Mouse (Mus musculus): ENCODE data around the gene Usmg5. TPM values are rescaled to one million over a fixed set of nuclear protein-coding genes. Genes with fewer than 3 reads are reported as not detected.
"Not testable (repeated sequence)": the region's sequence is repeated elsewhere in the genome, so short reads cannot be mapped to it uniquely, and the experiment has no call there.

The Usmg5 gene
- polyA plus RNA-seq (2015; fragmentation: Nextera tagmentation; extraction: Ambion mirVana): 1,146 and 1,154 TPM in 2 replicates

DNA sequence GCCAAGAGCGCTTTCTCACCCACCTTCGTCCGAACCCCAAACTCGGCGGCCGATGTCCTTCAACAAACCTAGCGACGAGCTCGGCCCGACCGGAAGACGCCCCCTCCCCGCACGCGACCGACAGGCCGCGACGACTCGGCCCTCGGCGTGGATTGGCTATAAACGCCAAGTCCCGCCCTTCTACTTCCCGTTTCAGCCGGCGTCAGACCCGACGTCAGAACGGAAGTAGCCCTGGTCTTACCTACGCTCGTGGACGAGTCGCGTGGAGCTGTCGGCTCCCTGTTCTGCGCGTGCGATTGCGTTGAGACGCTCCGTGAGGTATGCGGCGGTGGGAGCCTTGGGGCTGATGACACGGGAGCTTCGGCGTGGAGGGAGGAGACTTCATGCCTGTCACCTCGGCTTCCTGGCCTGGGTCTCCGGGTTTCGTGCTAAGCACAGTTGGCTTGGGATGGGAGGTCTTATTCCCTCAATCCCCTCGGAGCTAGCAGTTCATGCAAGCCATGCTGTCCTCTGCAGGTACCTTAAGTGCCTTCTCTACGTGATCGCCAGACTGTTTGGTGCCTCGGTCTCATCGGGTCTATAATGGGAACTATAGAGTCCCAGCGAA lies at the start of gene Usmg5, which contains the start of gene Pdcd11:
TSS of gene Usmg5 (minus strand) at position 98 of the 607 bp plus-strand sequence.
TSS of gene Pdcd11 (plus strand) at position 219 of the 607 bp plus-strand sequence.
- H3K36me3 ChIP-seq (ENCODE audit: insufficient read depth, low read length): peaks cover 14% of the 10 kb centered on the region
- H3K4me3 ChIP-seq (ENCODE audit: low read length): peak within 1 kb of the TSS; percentile 99
- WGBS: under 1% methylated on average over 56 of the region's 56 CpGs

DNA sequence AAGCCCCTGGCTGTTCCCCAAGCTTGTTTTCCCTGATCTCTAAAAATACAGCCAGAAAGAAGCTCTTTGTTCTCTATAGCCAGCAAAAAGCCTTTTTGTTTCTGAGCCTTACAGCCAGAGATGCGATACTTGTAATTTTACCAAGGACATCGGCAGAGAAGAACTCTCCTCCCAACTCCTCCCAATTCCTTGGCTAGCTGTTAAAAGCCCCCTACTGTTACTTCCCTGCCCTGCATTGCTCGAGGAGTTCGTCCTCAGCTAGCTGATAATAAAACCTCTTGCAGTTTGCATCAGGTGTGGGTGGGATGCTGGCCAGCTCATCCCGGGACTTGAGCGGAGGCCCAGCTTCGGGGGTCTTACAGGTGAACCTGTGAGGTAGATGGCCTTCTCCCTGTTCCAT lies 49.2 kb upstream of the Usmg5 start:
- H3K27me3 ChIP-seq (ENCODE audit: insufficient read depth, low read length); H3K4me3 ChIP-seq (ENCODE audit: low read length); H3K9ac ChIP-seq (replicated peaks; ENCODE audit: low read length); H3K27ac ChIP-seq (ENCODE audit: low read length); ATAC-seq (ENCODE audit: low FRiP score, low TSS enrichment); H3K4me2 ChIP-seq (replicated peaks; ENCODE audit: low read depth, low read length); H3K9me3 ChIP-seq (ENCODE audit: low read length); H3K36me3 ChIP-seq (ENCODE audit: insufficient read depth, low read length): not testable (repeated sequence)
- 27% methylated on average over 7 of the region's 7 CpGs for WGBS
- H3K4me1 ChIP-seq (ENCODE audit: insufficient read depth, low read length): peaks cover 21% of the 10 kb centered on the region

More for the DNA sequence above, at the start of gene Usmg5, which contains the start of gene Pdcd11:
- Histone ChIP-seq H3K9ac (replicated peaks; ENCODE audit: low read length) (peak within 1 kb of the TSS; percentile 87), H3K4me2 (replicated peaks; ENCODE audit: low read depth, low read length) (peak within 1 kb of the TSS; percentile 88), H3K9me3 (ENCODE audit: low read length) (no peaks in the 10 kb centered on the region), H3K27ac (ENCODE audit: low read length) (peak within 1 kb of the TSS; percentile 90), H3K27me3 (ENCODE audit: insufficient read depth, low read length) (no peaks in the 10 kb centered on the region), H3K4me1 (ENCODE audit: insufficient read depth, low read length) (peaks cover 13% of the 10 kb centered on the region)
- ATAC-seq (ENCODE audit: low FRiP score, low TSS enrichment): peak; percentile 99

DNA sequence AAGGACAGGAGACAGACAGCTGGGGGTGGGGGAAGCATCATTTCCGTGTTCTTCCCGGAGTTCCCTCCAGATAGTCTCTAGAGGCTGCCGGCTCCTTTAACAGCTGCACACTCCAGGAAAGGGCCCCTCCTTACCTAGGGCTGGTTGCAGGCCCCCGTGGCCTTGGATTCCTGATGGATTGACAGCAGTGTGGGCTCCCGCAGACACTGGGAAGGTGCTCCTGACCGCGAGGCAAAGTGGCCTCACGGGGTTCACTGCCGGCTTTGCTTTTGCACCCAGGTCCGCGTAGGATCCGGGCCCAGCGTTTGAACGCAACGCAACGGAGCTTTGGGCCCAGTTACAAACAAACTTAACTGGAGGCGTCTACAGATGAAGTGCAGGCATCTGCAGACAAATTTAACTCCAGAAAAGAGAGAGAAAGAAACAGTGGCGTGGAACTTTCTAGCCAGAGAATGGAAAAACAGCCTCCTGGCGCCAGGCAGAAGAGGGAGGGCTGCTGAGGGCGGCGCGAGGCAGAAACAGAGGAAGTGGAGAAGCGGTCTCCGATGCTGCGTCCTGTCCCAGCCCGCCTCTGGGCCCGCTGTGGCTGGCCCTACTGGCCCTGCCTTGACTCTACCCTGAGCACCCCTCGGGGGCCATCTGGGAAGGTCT lies 47.4 kb upstream of the Usmg5 start, which contains the start of gene Calhm2:
TSS of gene Calhm2 (minus strand) at position 524 of the 651 bp plus-strand sequence.
- Histone ChIP-seq H3K27ac (ENCODE audit: low read length) (peak within 1 kb of the TSS; percentile 88), H3K4me2 (replicated peaks; ENCODE audit: low read depth, low read length) (peak within 1 kb of the TSS; percentile 74), H3K4me1 (ENCODE audit: insufficient read depth, low read length) (peaks cover 21% of the 10 kb centered on the region), H3K27me3 (ENCODE audit: insufficient read depth, low read length) (no peaks in the 10 kb centered on the region), H3K4me3 (ENCODE audit: low read length) (peak within 1 kb of the TSS; percentile 54), H3K36me3 (ENCODE audit: insufficient read depth, low read length) (peaks cover 7% of the 10 kb centered on the region; the same call in 1 of the 2 replicates), H3K9ac (replicated peaks; ENCODE audit: low read length) (peak within 1 kb of the TSS; percentile 78), H3K9me3 (ENCODE audit: low read length) (no peaks in the 10 kb centered on the region)
- WGBS: 8% methylated on average over 28 of the region's 28 CpGs
- ATAC-seq (ENCODE audit: low FRiP score, low TSS enrichment): peak; percentile 64

DNA sequence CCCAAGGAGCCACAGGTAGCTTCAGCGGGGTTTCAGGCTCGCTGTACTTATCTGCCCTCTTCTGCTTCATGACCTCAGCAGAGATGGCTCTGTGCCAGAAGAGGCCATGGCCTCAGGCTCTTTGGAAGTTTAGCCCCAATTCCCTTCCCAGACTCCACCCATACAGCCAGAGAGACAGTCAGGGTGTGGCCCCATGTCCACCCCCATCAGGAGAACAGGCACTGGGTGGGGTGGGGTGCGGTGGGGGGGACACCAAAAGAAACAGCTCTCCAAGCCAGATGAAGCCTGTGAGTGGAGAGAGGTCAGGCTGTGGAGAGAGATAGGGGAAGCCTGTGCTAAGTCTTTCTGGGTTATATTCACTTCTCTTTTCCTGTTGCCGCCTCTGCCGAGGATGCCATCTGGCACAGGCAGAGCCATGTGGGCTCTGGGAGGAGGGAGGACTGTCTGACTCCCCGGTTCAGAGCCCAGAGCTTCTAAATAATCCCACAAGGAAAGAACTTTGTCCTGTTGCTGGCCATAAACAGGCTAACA lies 46.7 kb upstream of the Usmg5 start:
- peaks cover 12% of the 10 kb centered on the region; the same call in 1 of the 2 replicates for H3K36me3 ChIP-seq (ENCODE audit: insufficient read depth, low read length)
- H3K27me3 ChIP-seq (ENCODE audit: insufficient read depth, low read length): no peaks in the 10 kb centered on the region
- ATAC-seq (ENCODE audit: low FRiP score, low TSS enrichment): no peak
- H3K4me1 ChIP-seq (ENCODE audit: insufficient read depth, low read length): peaks cover 21% of the 10 kb centered on the region
- WGBS: 20% methylated on average over 6 of the region's 6 CpGs
- H3K27ac ChIP-seq (ENCODE audit: low read length): peak overlapping the region; percentile 88
- H3K9ac ChIP-seq (replicated peaks; ENCODE audit: low read length): peak overlapping the region; percentile 78
- peak overlapping the region; percentile 74 for H3K4me2 ChIP-seq (replicated peaks; ENCODE audit: low read depth, low read length)
- no peaks in the 10 kb centered on the region for H3K9me3 ChIP-seq (ENCODE audit: low read length)
- peak overlapping the region; percentile 54 for H3K4me3 ChIP-seq (ENCODE audit: low read length)

DNA sequence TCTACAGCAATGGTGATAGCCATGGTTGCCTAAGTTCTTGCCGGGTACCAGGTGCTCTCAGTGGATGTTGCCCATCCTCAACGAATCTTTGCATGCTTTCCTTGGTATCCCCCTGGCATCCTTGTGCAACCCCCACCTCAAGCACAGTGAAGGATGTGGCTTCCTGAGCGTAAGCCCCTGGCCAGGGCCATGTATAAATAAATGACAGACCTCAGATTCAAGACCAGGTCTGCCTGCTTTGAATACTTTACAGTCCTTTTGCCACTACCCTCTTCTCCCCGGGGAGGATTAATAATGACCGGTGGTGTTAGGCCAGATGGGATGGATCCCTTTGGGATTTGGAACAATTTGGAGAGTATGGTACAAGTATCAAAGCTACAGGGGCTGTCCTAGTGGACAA lies 45.7 kb upstream of the Usmg5 start:
- ATAC-seq (ENCODE audit: low FRiP score, low TSS enrichment): no peak
- Histone ChIP-seq H3K27ac (ENCODE audit: low read length) (no peak overlapping the region), H3K9me3 (ENCODE audit: low read length) (no peaks in the 10 kb centered on the region), H3K4me1 (ENCODE audit: insufficient read depth, low read length) (peaks cover 21% of the 10 kb centered on the region), H3K9ac (replicated peaks; ENCODE audit: low read length) (no peak overlapping the region), H3K27me3 (ENCODE audit: insufficient read depth, low read length) (no peaks in the 10 kb centered on the region), H3K4me2 (replicated peaks; ENCODE audit: low read depth, low read length) (no peak overlapping the region), H3K36me3 (ENCODE audit: insufficient read depth, low read length) (peaks cover 20% of the 10 kb centered on the region), H3K4me3 (ENCODE audit: low read length) (no peak overlapping the region)
- 84% methylated on average over 5 of the region's 5 CpGs for WGBS

DNA sequence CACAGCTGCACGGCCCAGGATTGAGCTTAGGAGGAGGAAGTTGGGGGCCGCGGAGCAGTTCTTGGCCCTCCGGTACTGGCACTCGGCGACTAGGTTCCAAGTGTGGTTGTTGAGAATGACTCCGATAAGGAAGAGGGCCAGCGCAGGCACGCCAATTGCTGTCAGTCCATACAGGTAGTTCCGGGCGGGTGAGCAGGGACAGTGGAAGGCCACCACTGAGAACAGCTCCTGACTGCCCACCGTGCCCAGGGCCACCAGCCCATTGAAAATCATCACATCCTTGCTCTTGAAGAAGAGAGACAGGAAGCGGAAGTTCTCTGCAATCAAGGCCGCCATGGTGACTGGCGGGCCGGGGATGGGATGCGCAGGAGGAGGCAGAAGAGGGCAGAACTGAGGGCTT lies 45.1 kb upstream of the Usmg5 start:
- H3K4me2 ChIP-seq (replicated peaks; ENCODE audit: low read depth, low read length): no peak overlapping the region
- H3K9me3 ChIP-seq (ENCODE audit: low read length): no peaks in the 10 kb centered on the region
- WGBS: 91% methylated on average over 17 of the region's 17 CpGs
- no peak overlapping the region for H3K9ac ChIP-seq (replicated peaks; ENCODE audit: low read length)
- H3K4me1 ChIP-seq (ENCODE audit: insufficient read depth, low read length): peaks cover 21% of the 10 kb centered on the region
- no peak for ATAC-seq (ENCODE audit: low FRiP score, low TSS enrichment)
- no peak overlapping the region for H3K27ac ChIP-seq (ENCODE audit: low read length)
- peaks cover 26% of the 10 kb centered on the region for H3K36me3 ChIP-seq (ENCODE audit: insufficient read depth, low read length)
- H3K4me3 ChIP-seq (ENCODE audit: low read length): no peak overlapping the region
- H3K27me3 ChIP-seq (ENCODE audit: insufficient read depth, low read length): no peaks in the 10 kb centered on the region

DNA sequence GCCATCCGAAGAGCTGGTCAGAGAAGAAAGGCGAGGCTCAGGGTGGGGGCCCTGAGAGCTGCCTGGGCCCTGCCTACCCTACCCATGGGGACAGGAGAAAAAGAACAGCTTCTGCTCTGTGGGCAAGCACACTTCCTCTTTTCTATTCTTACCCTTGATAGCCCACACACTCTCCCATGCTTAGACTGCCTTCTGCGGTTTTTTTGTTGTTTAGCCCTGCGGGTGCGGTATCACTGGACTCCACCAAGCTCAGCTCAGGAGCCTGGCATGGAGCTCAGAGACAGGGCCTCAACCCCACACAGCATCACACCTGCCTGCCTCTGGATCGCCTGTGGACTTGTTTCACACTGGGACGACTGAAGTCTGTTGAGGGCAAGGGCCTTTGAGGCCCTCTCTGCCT lies 42.7 kb upstream of the Usmg5 start:
- no peak overlapping the region for H3K4me2 ChIP-seq (replicated peaks; ENCODE audit: low read depth, low read length)
- peaks cover 15% of the 10 kb centered on the region for H3K4me1 ChIP-seq (ENCODE audit: insufficient read depth, low read length)
- H3K36me3 ChIP-seq (ENCODE audit: insufficient read depth, low read length): peaks cover 50% of the 10 kb centered on the region
- no peaks in the 10 kb centered on the region for H3K27me3 ChIP-seq (ENCODE audit: insufficient read depth, low read length)
- no peak overlapping the region for H3K27ac ChIP-seq (ENCODE audit: low read length)
- H3K4me3 ChIP-seq (ENCODE audit: low read length): no peak overlapping the region
- H3K9me3 ChIP-seq (ENCODE audit: low read length): no peaks in the 10 kb centered on the region
- no peak overlapping the region for H3K9ac ChIP-seq (replicated peaks; ENCODE audit: low read length)
- WGBS: 87% methylated on average over 7 of the region's 7 CpGs
- no peak for ATAC-seq (ENCODE audit: low FRiP score, low TSS enrichment)

DNA sequence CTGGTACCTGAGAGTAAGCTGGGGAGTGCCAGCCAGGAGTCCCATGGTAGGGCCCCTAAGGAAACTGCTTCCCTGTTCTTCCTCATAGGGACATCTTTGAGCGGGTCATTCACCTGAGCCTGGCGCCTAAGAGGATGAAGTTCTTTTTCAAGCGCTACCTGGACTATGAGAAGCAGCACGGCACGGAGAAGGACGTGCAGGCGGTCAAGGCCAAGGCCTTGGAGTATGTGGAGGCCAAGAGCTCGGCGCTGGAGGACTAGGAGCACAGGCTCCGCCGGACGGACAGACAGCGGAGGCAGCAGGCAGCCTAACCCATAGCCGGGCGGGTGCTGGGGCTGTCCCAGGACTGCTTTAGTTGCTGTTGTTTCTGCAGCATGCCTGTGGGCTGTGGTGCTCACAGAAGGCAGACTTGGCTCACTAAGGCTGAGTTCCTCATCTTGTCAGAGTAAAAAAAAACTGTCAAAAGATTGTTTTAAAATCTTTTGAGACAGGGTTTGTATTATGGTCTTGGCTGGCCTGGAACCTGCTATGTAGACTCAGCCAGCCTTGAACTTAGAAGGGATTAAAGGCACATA lies 40.2 kb upstream of the Usmg5 start:
- Histone ChIP-seq H3K9ac (replicated peaks; ENCODE audit: low read length) (no peak overlapping the region), H3K27ac (ENCODE audit: low read length) (no peak overlapping the region), H3K4me3 (ENCODE audit: low read length) (no peak overlapping the region), H3K9me3 (ENCODE audit: low read length) (no peaks in the 10 kb centered on the region), H3K4me1 (ENCODE audit: insufficient read depth, low read length) (no peaks in the 10 kb centered on the region), H3K36me3 (ENCODE audit: insufficient read depth, low read length) (peaks cover 72% of the 10 kb centered on the region), H3K27me3 (ENCODE audit: insufficient read depth, low read length) (no peaks in the 10 kb centered on the region), H3K4me2 (replicated peaks; ENCODE audit: low read depth, low read length) (no peak overlapping the region)
- no peak for ATAC-seq (ENCODE audit: low FRiP score, low TSS enrichment)
- WGBS: 94% methylated on average over 15 of the region's 15 CpGs

DNA sequence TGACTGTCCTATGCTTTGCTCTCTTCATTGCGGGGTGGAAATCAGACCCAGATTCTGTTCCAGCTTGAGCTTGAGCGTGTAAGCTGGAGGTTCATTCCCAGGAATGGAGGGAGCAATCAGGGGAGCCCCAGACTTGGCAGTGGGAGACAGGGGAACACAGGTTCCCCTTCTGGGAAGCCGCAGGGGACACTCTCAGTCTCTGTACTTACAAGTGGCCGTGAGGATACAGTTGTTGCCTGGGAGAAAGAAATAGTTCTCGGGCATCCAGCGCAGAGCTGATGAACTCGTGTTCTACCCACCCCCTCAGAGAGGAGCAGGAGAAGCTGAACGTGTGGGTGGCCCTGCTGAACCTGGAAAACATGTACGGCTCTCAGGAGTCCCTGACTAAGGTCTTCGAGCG lies 38.4 kb upstream of the Usmg5 start:
- H3K27me3 ChIP-seq (ENCODE audit: insufficient read depth, low read length): no peaks in the 10 kb centered on the region
- H3K36me3 ChIP-seq (ENCODE audit: insufficient read depth, low read length): peaks cover 77% of the 10 kb centered on the region
- H3K27ac ChIP-seq (ENCODE audit: low read length): no peak overlapping the region
- no peak overlapping the region for H3K9ac ChIP-seq (replicated peaks; ENCODE audit: low read length)
- H3K4me3 ChIP-seq (ENCODE audit: low read length): no peak overlapping the region
- H3K9me3 ChIP-seq (ENCODE audit: low read length): no peaks in the 10 kb centered on the region
- no peak for ATAC-seq (ENCODE audit: low FRiP score, low TSS enrichment)
- H3K4me1 ChIP-seq (ENCODE audit: insufficient read depth, low read length): no peaks in the 10 kb centered on the region
- no peak overlapping the region for H3K4me2 ChIP-seq (replicated peaks; ENCODE audit: low read depth, low read length)
- WGBS: 88% methylated on average over 11 of the region's 11 CpGs
